Mouse (Mus musculus) adrenal gland, postnatal 10 days (tissue): ENCODE measurements at regions not wholly inside any gene's neighbourhood (a gene's known extent, or its start where the extent isn't known, plus 50 kb on each side); places are given as distances from the start of the nearest gene placed in this dataset.

Experiments
- DNase-seq: peaks from one replicate; pipeline ENCODE4 v3.0.0; 2021; ENCODE audit warnings: mixed read lengths

DNA sequence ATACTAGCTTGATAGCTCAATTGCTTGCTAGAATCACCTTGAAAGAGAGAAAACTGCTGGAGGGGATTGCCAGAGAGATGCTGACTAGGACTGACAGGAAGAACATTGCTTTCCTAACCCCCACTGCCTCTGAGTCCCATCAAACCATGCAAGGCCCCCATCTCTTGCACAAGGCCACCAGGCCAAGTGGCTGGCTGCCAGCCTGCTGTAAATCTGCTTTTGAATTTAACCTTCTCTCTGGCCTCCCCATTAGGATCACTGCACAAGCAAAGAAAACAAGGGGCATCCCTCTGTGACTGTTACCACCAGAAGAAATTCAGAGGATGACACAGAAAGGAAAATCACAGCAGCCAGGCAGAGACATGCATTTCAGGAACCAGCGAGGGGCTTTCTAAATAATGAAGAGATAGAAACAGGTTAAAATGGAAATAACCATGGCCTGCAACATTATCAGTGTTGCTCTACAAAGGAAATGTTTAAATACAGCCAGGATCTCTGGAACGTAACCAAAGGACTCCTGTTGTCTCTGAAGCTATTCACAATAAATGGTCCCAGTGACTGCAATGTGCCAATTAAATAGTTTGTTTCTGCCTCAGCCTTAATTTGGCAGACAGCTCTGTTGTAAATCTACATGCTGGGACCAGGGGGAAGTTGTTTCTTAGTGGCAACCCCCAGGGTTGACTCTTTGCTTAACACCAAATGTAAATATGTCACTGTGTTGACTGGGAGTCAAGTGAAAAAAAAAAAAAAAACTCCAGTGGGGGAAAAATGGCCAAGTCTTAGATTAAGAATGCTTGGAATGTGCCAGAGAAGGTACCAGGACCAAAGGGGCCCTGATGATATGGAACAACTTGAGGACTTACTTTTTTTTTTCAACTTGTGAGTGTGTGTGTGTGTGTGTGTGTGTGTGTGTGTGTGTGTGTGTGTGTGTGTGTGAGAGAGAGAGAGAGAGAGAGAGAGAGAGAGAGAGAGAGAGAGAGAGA, 233.9 kb upstream of the Epha4 start:
- DNase-seq, result peak; percentile 48

DNA sequence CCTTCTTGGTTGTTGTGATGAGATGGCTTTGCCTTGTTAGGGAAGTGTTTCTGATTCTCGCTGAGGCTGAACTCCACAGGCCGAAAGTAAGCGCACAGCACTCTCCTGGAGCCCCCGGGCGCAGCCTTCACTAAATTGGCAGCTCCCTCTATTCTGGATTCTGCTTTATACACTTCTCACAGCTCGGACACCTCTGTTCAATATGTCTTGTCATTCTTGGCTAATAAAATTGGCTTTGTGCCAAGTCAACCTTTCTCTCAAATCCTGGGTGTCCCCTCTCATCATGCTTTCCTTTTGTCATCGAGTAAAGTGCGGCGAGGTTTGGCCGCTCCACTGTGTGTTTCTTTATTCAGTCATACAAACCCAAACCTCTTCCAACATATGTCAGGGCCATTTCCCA, 217.2 kb upstream of the Epha4 start:
- no peak for DNase-seq

DNA sequence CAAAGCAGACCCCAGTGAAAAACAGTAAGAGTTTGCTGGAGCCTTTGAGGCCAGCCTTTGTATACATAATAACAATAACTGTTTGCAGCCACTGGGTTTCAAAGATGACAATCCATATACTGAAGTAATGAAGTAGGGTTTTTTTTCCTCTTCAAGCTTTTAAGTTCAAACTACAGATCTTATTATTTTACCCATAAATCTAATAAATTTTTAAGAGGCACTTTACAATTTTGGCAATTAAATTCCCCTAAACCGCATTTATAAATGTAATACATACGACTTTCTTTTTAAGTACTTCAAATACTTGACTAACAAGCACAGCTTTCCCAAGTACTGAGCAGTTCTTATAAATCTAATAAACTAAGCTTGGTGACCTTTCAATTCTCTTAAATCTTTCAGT, 212.7 kb upstream of the Epha4 start:
- DNase-seq, result no peak

DNA sequence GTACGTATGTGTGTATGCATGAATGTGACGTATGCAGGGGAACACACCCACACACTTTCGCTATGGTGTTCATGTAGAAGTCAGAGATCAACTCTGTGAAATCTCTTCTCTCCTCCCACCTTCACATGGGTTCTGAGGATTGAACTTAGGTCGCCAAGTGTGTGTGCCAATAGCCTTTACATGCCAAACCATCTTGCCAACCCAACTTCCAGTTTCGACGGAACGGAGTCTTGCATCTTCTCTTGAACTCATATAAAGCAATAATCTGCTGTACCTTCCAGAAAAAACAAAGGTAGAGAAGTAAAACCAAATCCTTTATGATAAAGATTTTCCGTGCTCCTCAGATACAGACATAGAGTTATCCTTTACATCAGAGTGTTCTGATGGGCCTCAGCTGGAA, 208.4 kb upstream of the Epha4 start:
- no peak for DNase-seq

DNA sequence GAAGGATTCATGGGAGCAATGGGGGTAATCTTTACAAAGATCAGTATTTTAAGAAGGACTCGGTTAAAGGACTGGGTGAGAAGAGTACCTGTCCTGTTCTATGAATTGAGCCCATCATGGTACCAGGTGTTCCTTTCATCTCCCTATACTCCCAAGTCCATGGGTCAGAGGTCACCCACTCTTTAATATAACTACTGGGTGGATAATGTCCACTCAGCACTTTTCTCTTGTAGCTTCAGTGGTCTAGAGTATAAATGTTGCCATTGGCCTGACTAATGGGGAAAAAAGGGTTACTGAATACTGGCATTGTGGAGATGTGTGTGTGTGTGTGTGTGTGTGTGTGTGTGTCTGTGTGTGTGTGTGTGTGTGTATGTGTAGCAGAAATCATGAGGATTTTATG, 206.0 kb upstream of the Epha4 start:
- no peak for DNase-seq

DNA sequence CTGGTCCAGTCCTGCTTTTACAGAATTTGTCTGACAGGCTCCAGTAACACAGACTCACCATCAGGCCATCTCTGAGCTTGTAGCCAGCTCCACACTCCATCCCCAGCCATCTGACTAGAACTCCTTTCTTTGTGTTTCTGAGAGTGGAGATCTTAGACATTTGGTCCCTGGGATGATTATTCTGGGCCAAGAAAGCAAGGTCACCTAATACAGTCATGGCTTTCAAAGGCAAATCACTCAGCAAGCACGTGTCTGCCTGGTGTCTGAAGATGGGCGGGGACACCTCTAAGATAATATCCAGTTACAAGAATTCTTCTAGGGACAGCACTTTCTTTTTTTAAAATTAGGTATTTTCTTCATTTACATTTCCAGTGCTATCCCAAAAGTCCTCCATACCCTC, 198.1 kb upstream of the Epha4 start:
- no peak for DNase-seq

DNA sequence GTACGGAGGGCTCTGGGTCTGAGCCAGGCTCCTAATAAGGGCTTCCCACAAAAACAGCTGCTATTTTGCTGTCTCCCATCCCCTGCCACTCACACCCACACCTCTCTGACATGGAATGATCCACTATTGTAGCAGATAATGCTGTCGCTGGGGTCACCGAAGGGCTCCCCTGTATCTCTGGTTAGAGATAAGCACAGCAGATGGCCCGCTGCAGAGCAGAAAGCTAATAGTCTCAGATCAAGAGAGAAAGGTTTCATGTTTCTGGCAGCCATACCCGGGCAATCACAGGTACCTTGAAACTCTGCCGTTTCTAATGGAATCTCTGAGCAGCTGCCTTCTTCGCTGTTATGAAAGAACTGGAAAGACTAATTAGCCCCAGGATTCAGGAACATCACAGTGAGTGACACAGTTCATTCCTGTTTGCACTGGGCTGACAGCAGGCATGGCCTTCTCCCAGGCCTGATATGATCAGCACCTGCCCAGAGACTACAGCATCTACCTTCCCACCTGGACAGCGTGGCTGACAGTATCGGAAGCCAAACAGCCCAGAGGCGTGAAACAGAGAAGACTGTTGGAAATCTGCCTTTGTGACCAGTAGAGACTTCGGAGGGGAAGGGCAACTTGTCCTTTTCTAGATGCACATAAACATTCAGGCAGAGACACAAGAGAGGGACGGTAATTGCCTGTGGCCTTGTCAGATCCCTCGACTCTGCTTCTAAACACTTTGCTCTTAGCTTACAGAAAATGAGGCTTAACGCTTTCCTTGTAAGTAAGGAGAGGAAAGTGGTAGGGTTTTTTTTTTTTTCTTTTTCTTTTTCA, 193.5 kb upstream of the Epha4 start:
- no peak for DNase-seq

DNA sequence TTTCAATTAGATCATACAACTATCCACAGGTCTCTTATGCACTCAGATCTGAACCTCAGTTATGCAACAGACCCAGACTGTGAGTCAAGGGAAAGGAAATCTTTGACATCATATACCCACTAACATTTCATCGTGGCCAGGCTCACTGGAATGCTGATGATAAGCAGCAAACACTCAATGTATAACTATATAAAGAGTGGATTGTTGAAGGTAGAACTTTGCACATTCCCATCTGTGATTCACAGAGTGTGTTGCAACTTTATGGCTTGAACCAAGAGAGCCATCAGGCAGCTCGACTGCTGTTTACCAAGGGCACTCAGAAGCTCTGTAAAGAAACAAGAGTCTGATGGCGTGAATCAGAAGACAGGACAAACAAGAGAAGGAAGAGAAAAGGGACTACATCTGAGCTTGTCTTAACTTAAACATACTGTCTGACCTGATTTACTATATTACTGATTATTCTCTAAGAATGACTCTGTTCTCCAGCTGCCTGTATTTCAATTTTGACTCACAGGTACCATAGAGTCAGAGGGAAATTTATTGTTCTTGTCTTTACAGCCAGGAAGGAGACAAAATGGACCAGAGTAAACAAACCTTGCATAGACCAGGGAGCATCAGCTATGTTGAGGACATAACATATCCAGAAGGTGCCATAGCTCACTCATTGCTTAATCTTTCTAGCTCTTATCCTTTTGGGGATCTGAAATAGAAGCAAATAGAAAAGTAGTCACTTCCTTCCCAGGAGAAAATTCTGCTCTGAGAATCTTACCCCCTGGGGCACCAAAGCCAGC, 180.5 kb upstream of the Epha4 start:
- DNase-seq, result no peak

DNA sequence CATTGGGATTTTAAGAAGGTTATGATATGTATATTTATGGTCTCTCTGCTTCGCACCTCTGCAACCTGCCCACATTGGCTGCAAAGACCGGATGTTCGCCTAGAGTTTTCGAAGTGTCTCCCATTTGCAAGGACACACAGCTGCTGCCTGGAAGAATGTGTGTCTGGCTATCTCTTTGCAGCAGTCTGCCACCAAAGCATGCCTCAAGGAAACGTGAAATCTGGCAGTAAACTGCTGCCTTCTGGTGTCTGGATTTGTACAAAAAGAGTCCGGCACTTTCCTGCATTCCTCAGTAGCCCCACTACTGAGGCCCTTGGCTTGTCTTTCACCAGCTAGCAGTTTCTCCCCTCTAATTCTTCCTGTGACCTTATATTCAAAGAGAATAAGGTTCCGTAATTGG, 148.5 kb upstream of the Epha4 start:
- DNase-seq, result no peak

DNA sequence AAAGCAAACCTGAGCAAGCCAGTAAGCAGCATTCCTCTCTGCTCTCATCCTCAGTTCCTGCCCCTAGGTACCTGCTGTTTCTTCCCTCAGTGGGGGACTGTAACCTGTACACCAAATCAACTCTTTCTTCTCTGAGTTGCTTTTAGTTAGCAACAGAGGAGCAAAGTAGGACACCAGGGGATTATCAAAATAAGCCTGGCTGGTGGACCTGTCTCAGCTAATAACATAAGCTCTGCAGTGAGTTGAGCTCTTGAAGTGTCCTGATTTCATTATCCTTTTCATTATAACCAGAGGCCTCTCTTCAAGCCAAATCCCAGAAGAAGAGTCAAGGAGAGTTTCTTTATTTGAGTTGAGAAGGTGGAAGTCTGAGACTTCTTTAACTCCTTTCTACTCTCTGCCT, 145.5 kb upstream of the Epha4 start:
- DNase-seq, result no peak

DNA sequence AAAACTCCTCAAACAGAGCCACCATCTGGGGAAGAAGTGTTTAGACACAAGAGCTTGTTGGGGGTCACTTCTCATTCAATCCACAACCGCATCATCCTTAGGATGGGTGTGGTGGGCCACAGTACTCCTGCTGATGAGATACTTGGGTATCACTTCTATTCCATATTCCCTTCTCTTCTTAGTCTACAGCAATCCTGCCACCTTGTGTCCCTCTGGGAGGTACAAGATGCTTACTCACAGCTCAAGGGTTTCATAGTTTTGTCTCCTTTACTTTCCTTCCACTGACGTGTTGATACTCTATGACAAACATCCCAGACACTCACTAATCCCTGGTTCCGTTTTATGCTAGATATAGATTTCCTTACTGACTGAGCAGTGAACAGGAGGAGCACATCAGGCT, 122.1 kb upstream of the Epha4 start:
- DNase-seq, result no peak

DNA sequence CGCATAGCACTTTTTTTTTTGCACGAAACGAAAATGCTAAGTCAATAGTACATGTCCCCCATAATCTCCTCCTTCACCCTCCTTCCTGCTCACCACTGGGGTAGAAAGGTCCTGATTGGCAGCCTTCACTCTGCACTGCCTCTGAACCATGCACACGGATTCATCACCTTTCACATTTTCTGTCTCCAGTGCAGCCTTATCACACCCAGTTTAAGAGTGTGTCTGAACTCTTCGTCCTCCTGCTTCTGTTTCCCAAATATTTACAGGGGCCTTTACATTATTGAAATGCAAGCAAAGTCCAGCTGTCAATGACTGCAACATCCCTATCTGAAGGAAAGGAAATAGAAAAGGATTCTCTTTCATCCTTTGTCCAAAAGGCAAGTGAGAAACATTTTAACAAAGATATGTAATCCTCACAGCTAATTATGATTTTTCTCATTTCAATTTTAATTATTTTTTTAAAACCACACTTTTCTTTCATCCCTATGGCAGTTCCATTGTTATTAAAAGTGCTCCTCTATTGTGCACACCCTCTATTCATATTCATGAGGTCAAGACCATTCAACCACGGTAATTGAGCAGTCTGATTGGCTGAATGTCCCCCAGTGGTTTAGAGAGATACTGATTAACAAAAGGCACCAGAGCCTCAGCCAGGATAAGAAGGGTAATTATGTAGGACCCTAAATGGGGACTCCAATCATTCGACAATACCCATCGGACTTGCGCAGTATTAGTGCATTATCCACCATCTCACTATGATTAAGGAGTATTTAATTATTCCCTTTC, 114.8 kb upstream of the Epha4 start:
- DNase-seq, result no peak

DNA sequence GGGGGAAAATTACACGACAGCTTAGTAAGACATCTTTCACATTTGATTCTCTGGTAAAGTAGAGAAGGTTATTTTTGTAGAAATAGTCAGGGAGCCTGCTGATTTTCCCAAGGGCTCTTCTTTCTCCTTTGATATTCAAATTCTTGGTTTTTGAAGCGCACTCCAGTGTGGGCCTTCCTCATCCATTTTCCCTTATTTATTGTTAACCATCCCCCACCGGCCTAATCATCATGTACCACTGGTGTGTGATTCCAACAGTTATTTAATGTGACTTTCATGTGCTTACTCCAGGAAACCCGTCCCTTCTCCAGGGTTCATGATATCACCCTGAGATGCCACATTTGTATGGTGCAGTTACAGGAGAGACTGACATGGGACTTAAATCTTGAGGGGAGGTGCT, 114.0 kb upstream of the Epha4 start:
- no peak for DNase-seq

DNA sequence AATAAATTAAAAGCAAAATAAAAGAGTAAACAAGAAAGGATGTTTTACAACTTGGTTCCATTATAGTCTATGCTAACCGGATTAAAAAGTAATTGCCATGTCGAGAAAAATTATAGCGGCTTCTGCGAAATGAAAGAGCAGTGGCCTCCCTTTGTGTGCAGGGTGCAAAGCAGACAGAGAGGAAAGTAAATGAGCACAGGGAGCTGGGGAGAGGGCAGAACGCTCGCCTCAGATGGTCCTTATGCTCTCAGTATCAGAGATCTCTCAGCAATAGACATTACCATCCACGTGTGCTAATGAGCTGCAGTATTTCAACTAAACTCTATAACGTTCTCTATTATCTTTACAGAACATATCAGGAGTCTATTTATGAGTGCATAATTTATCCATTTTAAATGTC, 102.6 kb upstream of the Epha4 start:
- DNase-seq, result no peak

DNA sequence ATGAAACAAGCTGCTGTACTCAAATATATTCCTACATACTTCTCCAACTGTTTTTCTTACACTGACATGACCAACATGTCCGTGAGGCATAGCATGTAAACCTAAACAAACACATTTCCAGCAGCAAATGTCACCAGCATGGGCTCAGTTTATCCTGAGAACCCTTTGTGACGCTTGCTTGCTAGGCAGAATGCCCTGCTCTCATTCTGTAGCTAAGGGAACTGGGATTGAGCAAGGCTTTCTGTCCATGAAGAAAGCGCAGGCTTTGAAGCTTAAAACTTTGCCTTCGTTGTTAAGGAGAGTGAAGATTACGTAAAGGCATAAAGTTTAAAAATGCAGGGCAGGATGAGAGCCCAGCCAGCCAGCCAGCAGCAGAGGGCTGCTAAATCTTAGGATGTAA, 85.6 kb upstream of the Epha4 start:
- DNase-seq, result no peak

DNA sequence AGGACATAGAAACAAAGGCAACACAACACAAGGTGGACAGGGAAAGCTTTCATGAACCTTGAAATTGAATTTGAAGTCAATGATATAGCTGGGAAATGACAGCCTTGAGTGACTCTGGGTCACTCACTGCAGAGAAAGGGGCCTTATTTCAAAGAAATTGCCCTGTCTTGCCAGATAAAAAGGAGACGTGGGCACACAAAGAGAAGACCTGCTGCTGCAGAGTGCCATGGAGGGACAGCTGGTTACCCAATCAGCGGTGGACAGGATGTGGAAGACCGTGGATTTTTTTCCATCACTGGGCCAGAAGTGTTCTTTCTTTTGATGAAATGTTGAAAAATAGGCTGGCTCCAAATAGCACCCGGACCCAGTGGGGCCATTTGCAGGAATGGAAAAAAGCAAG, 77.8 kb upstream of the Epha4 start:
- DNase-seq, result no peak

DNA sequence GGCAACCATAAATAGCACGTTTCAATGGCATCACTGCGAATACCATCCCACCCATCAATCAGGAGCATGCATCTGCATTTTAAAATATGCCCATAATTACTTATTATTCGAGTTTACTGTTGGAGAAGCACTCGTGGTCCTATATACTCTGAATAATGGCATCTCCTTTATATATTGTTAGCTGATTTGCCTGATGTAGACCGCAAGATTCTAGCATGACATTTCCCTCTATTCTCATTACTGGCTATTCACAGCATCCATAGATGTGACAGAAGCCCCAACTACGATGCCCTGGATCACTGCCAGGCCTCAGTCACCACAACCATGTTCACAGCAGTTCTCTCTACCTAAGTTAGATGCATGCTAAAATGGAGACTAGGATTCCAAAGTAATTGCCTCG, 77.4 kb upstream of the Epha4 start:
- no peak for DNase-seq

DNA sequence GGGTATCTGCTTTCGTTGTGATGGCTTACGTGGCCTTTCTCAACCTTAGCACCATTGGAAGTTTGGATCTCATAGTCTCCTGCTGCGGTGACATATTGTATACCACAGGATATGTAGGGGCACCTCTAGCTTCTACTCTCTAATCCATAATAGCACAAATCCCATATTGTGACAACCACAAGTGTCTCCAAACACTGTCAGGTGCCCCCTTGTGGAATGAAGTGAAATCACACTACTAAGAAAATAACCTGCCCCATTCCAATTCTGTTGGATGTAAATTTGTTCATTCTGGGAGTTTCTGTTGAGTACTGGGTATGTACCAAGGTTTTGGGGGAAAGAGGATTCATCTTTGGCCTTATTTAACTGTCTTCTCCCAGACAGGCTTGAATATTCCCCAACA, 74.5 kb upstream of the Epha4 start:
- no peak for DNase-seq

DNA sequence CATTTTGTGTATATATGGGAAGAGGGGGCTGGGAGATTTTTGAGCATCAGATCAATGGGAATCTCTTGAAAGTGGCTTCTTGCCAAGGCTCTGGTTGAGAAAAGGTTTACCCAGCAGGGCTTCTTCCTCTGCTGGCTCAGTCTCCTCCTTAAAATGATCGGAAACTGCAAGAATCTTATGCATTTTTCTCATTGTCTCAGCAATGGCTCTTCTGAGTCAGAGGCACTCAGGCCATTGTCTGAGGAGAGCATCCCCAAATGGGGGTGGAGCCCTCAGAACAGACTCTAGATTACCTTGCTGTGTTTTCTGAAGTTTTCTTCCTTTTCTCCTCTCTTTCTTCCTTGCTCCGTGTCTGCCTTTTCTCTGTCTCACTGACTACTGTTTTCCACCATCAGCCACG, 70.6 kb upstream of the Epha4 start:
- no peak for DNase-seq

DNA sequence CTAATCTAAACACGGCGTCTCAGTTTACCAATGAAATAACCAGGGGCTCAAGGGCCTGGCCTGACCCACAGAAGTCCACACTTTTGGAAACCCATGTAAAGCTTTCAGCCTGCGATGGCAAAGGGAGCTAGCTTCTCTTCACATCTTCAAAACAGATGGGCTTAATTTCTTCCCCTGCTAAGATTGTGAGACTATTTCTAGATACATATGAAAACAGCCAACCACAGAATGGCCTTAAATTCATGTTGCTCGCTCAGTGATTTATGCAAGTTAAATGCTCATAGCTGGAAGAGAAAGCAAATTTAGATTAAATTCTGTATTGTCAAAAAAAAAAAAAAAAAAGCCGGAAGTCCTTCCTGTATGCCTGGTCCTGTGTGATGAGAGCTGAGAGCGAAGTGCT, 53.2 kb upstream of the Epha4 start:
- DNase-seq, result no peak

DNA sequence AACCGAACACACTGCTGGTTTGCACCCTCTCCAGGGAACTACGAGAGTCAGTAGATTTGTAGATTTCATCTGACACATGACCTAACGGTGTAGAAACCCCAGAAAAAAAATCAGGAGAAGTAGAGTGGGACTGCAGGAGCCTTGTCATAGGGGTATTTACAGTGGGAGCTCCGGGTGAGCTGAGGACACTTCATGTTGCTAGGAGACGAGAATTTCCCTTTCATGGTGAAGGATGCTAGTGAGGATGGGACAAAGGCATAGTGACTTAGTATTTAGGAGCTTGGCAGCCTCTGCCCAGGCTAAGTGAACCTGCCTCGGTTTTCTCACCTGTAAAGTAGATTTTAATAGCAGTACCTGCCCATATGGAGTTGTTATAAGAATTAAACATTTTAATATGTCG, 52.8 kb upstream of the Epha4 start:
- DNase-seq, result no peak
